Mouse (Mus musculus) ES-E14 (cell line): ENCODE results near the gene Dnaaf3.
A peak's percentile ranks its signal among the peaks of the same experiment; 100 is the strongest.
"Not testable (repeated sequence)": the region's sequence is repeated elsewhere in the genome, so short reads cannot be mapped to it uniquely, and the experiment has no call there.

Experiments used
- MAFK ChIP-seq: IDR thresholded peaks from 2 replicates; pipeline ENCODE4 v1.6.1; 2014; ENCODE audit warnings: mild to moderate bottlenecking, low read depth, low read length, inconsistent platforms; ENCODE audit not compliant: insufficient read depth
- ZC3H11A ChIP-seq: IDR thresholded peaks from 2 replicates; pipeline ENCODE4 v1.6.1; 2012; ENCODE audit warnings: low read depth, mild to moderate bottlenecking, inconsistent platforms, low read length, borderline replicate concordance
- ZNF384 ChIP-seq: IDR thresholded peaks from 2 replicates; pipeline ENCODE4 v1.6.1; 2012; ENCODE audit warnings: low read depth, low read length, inconsistent platforms

- TF ChIP-seq ZNF384, MAFK: not testable (repeated sequence)
- TF ChIP-seq ZC3H11A = peak; percentile 70; the same call in 1 of the 2 replicates
These were observed 7.9 kb downstream of the Dnaaf3 start, which contains the start of gene Tnni3 for GRCm38 (mm10) chr7:4524212-4524922.
